Mouse (Mus musculus) ES-Bruce4 (cell line): ENCODE data around the gene Btbd18. TPM values are rescaled to one million over a fixed set of nuclear protein-coding genes. Genes with fewer than 3 reads are reported as not detected.

Source experiments
- H3K27ac ChIP-seq: 2 replicates; pipeline ENCODE4 v1.5.1; 2012; ENCODE audit warnings: low read length, inconsistent platforms; ENCODE audit not compliant: insufficient read depth
- H3K27me3 ChIP-seq: 2 replicates; pipeline ENCODE4 v1.6.1; 2012; ENCODE audit warnings: mild to moderate bottlenecking, low read length, inconsistent platforms; ENCODE audit not compliant: control insufficient read depth, poor library complexity, insufficient read depth, severe bottlenecking
- H3K36me3 ChIP-seq: 2 replicates; pipeline ENCODE4 v1.6.1; 2012; ENCODE audit warnings: inconsistent platforms, mild to moderate bottlenecking, low read length, moderate library complexity; ENCODE audit not compliant: control insufficient read depth, poor library complexity, insufficient read depth, severe bottlenecking
- H3K4me1 ChIP-seq: one replicate; pipeline ENCODE4 v1.8.1; 2011; ENCODE audit warnings: low read length; ENCODE audit not compliant: control insufficient read depth, insufficient read depth
- H3K4me3 ChIP-seq: 2 replicates; pipeline ENCODE4 v1.5.1; 2011; ENCODE audit warnings: low read depth, mild to moderate bottlenecking, low read length
- H3K9ac ChIP-seq: 2 replicates; pipeline ENCODE4 v1.6.1; 2012; ENCODE audit warnings: low read depth, mild to moderate bottlenecking, inconsistent platforms; ENCODE audit not compliant: poor library complexity, severe bottlenecking
- H3K9me3 ChIP-seq: replicated peaks from 2 replicates; pipeline ENCODE4 v1.6.1; 2012; ENCODE audit warnings: mild to moderate bottlenecking, low read length, inconsistent platforms; ENCODE audit not compliant: control insufficient read depth, poor library complexity, insufficient read depth, severe bottlenecking
- CTCF ChIP-seq: IDR thresholded peaks from one replicate; pipeline ENCODE4 v1.8.1; 2011; ENCODE audit warnings: low read depth, low read length
- EP300 ChIP-seq: IDR thresholded peaks from 2 replicates; pipeline ENCODE4 v1.6.1; 2011; ENCODE audit warnings: low read depth, low read length; ENCODE audit not compliant: insufficient read depth
- POLR2A ChIP-seq: IDR thresholded peaks from one replicate; pipeline ENCODE4 v1.8.1; 2011; ENCODE audit warnings: low read length; ENCODE audit not compliant: insufficient read depth
- polyA plus RNA-seq: library from polyadenylated mRNA; stranded (reverse); fragments of >200 nt; gene quantifications from 2 replicates; pipeline ENCODE4 v1.2.4, GENCODE M21; 2011; ENCODE audit warnings: low read depth; ENCODE audit not compliant: missing spikeins, insufficient read depth, insufficient read length

Btbd18 gene
- polyA plus RNA-seq, 1 experiment, result 2.2 TPM

GRCm38 (mm10) chr2:84638428-84639220 lies 20.3 kb upstream of the Btbd18 start:
- Histone ChIP-seq H3K4me3 (no peak overlapping the region), H3K27me3 (no peaks in the 10 kb centered on the region), H3K36me3 (no peaks in the 10 kb centered on the region; the same call in 1 of the 2 replicates), H3K27ac (no peak overlapping the region), H3K4me1 (peaks cover under 1% of the 10 kb centered on the region), H3K9ac (no peak overlapping the region), H3K9me3 (no peaks in the 10 kb centered on the region)
- no peak for TF ChIP-seq CTCF
- no peak for TF ChIP-seq EP300
- TF ChIP-seq POLR2A, result no peak

GRCm38 (mm10) chr2:84640833-84641232 lies 18.0 kb upstream of the Btbd18 start:
- Histone ChIP-seq H3K4me1 (no peaks in the 10 kb centered on the region), H3K9ac (no peak overlapping the region), H3K27me3 (no peaks in the 10 kb centered on the region), H3K27ac (no peak overlapping the region), H3K4me3 (no peak overlapping the region), H3K36me3 (no peaks in the 10 kb centered on the region; the same call in 1 of the 2 replicates), H3K9me3 (no peaks in the 10 kb centered on the region)
- TF ChIP-seq CTCF (no peak), EP300 (no peak), POLR2A (no peak)

- Histone ChIP-seq H3K36me3 (no peaks in the 10 kb centered on the region), H3K9ac (no peak overlapping the region), H3K4me1 (no peaks in the 10 kb centered on the region), H3K27me3 (no peaks in the 10 kb centered on the region), H3K4me3 (no peak overlapping the region), H3K9me3 (no peaks in the 10 kb centered on the region; the same call in 1 of the 2 replicates), H3K27ac (no peak overlapping the region)
- TF ChIP-seq CTCF (no peak), POLR2A (no peak), EP300 (no peak)
These were observed 12.7 kb upstream of the Btbd18 start for GRCm38 (mm10) chr2:84646138-84646537.

- Histone ChIP-seq H3K36me3 (no peaks in the 10 kb centered on the region), H3K27ac (no peak overlapping the region), H3K4me3 (no peak overlapping the region), H3K9ac (no peak overlapping the region), H3K9me3 (no peaks in the 10 kb centered on the region; the same call in 1 of the 2 replicates), H3K4me1 (no peaks in the 10 kb centered on the region), H3K27me3 (no peaks in the 10 kb centered on the region)
- TF ChIP-seq EP300, result no peak
- no peak for TF ChIP-seq CTCF
- TF ChIP-seq POLR2A, result no peak
These were observed 11.8 kb upstream of the Btbd18 start for GRCm38 (mm10) chr2:84647051-84647568.

GRCm38 (mm10) chr2:84648369-84648768 lies 10.5 kb upstream of the Btbd18 start:
- H3K27me3 ChIP-seq, result no peaks in the 10 kb centered on the region
- H3K36me3 ChIP-seq, result no peaks in the 10 kb centered on the region
- no peaks in the 10 kb centered on the region for H3K4me1 ChIP-seq
- 0 out of 2 replicates have a peak overlapping the region, but pooled peaks have one; percentile 19 for H3K27ac ChIP-seq
- no peaks in the 10 kb centered on the region; the same call in 1 of the 2 replicates for H3K9me3 ChIP-seq
- TF ChIP-seq EP300 (no peak), POLR2A (no peak), CTCF (no peak)
- H3K4me3 ChIP-seq, result peak overlapping the region; percentile 50
- H3K9ac ChIP-seq, result peak overlapping the region; percentile 60

- Histone ChIP-seq H3K36me3 (no peaks in the 10 kb centered on the region), H3K9me3 (no peaks in the 10 kb centered on the region; the same call in 1 of the 2 replicates), H3K27ac (peak overlapping the region; percentile 75; the same call in 1 of the 2 replicates), H3K27me3 (no peaks in the 10 kb centered on the region), H3K9ac (peak overlapping the region; percentile 60), H3K4me1 (no peaks in the 10 kb centered on the region), H3K4me3 (peak overlapping the region; percentile 97)
- TF ChIP-seq CTCF, result no peak
- no peak for TF ChIP-seq EP300
- no peak for TF ChIP-seq POLR2A
These were observed 9.2 kb upstream of the Btbd18 start for GRCm38 (mm10) chr2:84649674-84650073.
